Mouse (Mus musculus): ENCODE data around the gene Dscam.
A peak's percentile ranks its signal among the peaks of the same experiment; 100 is the strongest.

Gene Dscam

GRCm38 (mm10) chr16:96857571-96857970 is 313.0 kb downstream of the Dscam start:
- no peak for DNase-seq

GRCm38 (mm10) chr16:96855060-96855459 is 315.5 kb downstream of the Dscam start:
- DNase-seq = no peak

- DNase-seq = peak in 1 of 2 experiments; percentile 14
Observed at GRCm38 (mm10) chr16:96852383-96852782, 318.2 kb downstream of the Dscam start.

DNA sequence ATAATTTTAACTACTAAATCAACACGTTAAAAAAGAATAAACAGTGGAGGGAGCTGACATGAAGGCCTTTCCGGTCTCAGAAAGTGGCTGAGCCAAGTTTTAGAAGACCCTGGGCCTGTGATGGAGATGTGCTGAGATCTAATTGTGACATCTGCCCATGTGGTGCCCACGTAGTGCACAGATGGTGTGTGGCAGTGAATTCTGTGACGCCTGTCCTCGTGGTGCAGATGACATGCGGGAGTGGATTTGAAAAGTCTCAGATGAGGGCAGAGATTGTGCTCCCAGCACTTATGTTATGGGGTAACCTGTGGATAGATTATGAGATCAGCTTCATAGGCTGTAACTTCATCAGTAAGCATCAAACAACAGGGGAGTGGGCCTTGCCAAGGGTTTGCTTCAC is 321.6 kb downstream of the Dscam start:
- no peak for DNase-seq

GRCm38 (mm10) chr16:96846585-96846984 is 324.0 kb downstream of the Dscam start:
- no peak for DNase-seq

DNA sequence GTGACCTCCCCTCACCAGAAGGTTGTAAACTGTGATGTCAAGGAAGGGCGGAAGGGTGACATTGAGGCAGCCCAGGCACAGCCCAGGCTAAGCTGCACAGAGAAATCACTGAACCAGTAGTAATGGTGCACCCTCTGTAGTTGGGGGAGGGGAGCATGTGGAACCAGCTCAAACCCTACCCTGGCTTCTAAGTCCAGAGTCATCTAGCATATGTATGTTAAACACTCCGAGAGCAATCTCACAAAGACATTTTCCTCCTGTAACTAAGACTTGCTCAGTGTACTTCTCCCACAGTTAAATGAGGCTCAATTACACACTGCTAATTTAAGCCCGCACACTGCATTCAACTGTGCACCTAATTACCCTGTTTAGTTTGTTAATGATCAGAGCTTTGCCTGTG is 324.4 kb downstream of the Dscam start:
- DNase-seq = no peak

GRCm38 (mm10) chr16:96845475-96846098 is 325.0 kb downstream of the Dscam start:
- no peak for DNase-seq

GRCm38 (mm10) chr16:96843691-96844400 is 326.7 kb downstream of the Dscam start:
- DNase-seq = no peak

DNA sequence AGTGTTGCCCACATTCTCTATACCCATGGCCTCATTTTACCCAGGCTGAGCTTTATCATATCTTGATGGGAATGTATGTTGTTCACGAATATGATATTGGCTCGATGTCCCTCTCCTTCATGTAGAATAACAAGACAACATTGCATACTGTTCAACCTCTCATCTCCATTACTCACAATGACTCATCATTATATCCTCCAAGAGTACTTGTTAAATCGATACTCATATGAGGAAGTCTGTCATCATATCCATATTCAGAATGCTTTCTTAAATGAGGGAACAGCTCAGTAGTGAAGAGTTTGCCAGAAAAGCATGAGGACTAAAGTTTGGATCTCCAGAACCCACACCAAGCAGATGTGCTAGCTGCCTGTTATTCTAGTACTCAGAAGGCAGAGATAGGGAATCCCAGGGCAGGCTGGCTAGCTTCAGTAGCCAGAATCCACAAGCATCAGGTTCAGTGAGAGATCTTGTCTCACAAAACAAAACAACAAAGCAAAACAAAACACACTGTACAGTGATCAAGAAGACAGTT is 327.7 kb downstream of the Dscam start:
- no peak for DNase-seq

GRCm38 (mm10) chr16:96819649-96820048 is 350.9 kb downstream of the Dscam start:
- DNase-seq = peak; percentile 38 to 65

GRCm38 (mm10) chr16:96806298-96806697 is 364.3 kb downstream of the Dscam start:
- DNase-seq = peak in 1 of 2 experiments; percentile 5

- DNase-seq = no peak
Observed at GRCm38 (mm10) chr16:96802636-96803035, 367.9 kb downstream of the Dscam start.

- no peak for DNase-seq
Observed at GRCm38 (mm10) chr16:96801650-96802237, 368.8 kb downstream of the Dscam start.

- peak; percentile 33 to 72 for DNase-seq
Observed at GRCm38 (mm10) chr16:96795431-96795830, 375.1 kb downstream of the Dscam start.

DNA sequence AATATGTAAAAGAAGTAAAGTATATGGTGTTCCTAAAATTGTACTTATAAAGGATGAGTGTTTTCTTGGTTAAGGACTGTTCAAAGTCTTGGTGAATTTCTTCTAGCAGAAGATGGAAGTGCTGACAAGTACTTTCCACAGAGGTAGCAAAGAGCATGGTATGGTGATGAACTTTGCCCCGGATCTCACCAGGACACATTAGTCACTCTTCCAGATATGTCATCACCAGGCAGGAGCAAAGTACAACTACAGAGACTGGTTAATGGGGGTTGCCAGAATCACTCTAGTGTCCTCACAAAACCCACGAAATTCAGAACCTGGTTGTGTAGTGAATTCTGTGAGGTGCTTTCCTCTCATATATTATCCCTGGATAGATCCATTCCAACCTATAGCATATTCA is 379.2 kb downstream of the Dscam start:
- DNase-seq = peak in 1 of 2 experiments; percentile 6

GRCm38 (mm10) chr16:96788286-96788685 is 382.3 kb downstream of the Dscam start:
- no peak for DNase-seq

GRCm38 (mm10) chr16:96779021-96779420 is 391.5 kb downstream of the Dscam start:
- no peak for DNase-seq

DNA sequence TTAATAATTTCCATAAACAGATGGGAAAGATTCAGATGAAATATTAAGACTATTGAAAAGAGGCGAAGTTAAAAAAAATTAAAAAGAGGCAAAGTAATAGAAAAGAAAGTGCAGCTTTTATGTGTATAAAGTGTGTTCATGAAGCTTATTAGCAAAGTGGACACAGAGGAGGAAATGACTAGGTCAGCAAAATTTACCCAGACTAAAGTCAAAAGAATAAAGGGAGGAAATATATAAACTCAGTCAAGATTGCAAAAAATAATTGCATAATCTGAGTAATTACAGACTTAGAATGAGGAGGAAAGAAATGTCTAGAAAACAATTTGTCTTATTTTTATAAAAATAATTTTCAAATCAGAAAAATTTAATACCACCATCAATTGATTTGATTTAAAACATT is 396.3 kb downstream of the Dscam start:
- DNase-seq = no peak

- no peak for DNase-seq
Observed at GRCm38 (mm10) chr16:96767985-96768384, 402.6 kb downstream of the Dscam start.

DNA sequence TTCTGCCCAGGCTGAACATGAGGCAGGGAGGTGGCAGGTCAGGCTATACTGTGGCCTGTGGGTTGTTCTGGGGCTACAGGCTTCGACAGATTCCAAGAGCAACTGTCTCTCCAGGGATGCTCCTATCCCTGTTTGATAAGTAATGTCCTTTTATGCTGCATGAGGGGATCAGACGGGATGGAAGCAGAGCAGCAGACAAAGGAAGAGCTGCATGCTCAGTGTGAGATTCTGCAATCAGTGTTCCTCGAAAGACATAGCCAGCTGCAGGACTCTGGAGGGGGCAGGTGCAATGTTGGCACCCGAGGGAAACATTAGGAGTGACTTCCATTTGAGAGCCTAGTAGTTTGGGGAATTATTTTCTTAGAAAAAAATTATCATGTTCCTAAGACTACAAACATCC is 403.0 kb downstream of the Dscam start:
- no peak for DNase-seq

DNA sequence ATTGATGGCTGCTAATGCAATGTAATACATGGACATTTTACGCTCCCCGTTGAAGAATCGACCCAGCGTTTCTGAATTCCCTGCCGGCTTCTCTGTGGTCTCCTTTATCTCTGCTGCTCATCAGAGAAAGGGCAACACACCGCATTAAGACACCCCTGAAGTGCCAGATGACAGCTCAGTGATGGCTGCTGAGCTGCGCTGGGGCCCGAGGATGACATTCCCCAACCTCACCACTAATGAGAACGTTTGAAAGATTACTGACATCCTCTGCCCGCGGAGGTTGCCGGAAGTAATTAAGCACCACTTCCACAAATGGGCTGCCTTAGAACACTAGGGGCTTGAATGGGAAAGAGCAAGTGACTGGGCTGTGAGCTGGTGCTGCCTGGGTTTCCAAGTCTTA is 409.3 kb downstream of the Dscam start:
- DNase-seq = no peak

DNA sequence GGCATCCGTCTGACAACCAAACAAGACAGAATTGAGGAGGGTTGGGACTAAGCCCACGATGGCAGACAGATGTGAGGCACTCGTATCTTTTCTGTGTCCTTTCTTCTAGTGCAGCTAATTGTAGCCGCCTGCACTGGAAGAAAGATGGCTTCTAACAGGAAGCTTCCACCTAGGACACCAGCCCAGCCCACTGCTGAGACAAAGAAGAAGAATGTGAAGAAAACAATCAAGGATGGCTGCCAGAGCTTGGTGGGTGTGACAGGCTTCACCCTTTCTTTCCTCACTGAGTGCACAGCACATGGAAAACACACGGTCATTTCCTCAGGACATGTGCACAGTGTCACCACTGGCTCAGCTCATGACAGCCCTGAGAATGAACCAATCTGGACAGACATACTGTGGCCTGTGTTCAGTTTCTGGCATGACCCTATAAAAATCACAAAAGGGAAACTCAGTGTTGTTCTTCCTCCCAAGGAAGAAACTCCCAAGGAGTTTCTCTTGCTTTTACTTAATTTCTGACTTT is 411.4 kb downstream of the Dscam start:
- DNase-seq = no peak

- DNase-seq = no peak
Observed at GRCm38 (mm10) chr16:96758381-96758780, 412.2 kb downstream of the Dscam start.

Data from kidney, adult 8-10 months (tissue).